Mouse (Mus musculus) v-Abl transformed pro-B cells (cell line): ENCODE measurements around the gene Acbd4.

Experiments used
- in situ Hi-C, 2 experiments: fragments of 400-800 bp; cut with MboI; formaldehyde crosslinking; loops; one replicate each; pipeline ENCODE4 v1.15.1; 2025; ENCODE audit not compliant: unreplicated experiment in 2 of 2

Gene Acbd4

GRCm38 (mm10) chr11:103133456-103134185 lies 32.1 kb downstream of the Acbd4 start:
- in situ Hi-C loops = no loop called here

DNA sequence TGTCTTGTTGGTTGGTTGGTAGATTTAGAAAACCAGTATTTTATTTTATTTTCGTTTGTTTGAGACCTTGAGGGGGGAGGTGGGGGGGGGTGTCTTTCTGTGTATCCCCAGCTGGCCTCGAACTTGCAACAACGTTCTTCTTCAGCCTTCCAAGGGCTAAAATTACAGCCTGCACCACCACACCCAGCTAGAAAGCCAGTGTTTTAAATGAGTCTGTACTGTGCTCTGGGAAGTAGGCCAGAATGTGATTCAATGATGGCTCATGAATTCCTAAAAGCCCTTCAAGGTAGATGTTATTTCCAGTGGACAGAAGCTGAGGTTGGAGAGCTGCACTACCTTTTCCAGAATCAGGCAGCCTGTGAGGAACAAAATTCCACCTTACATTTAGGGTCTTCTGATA lies 32.7 kb downstream of the Acbd4 start:
- in situ Hi-C loops = no loop called here

GRCm38 (mm10) chr11:103136039-103136577 lies 34.6 kb downstream of the Acbd4 start:
- in situ Hi-C loops = no loop called here

DNA sequence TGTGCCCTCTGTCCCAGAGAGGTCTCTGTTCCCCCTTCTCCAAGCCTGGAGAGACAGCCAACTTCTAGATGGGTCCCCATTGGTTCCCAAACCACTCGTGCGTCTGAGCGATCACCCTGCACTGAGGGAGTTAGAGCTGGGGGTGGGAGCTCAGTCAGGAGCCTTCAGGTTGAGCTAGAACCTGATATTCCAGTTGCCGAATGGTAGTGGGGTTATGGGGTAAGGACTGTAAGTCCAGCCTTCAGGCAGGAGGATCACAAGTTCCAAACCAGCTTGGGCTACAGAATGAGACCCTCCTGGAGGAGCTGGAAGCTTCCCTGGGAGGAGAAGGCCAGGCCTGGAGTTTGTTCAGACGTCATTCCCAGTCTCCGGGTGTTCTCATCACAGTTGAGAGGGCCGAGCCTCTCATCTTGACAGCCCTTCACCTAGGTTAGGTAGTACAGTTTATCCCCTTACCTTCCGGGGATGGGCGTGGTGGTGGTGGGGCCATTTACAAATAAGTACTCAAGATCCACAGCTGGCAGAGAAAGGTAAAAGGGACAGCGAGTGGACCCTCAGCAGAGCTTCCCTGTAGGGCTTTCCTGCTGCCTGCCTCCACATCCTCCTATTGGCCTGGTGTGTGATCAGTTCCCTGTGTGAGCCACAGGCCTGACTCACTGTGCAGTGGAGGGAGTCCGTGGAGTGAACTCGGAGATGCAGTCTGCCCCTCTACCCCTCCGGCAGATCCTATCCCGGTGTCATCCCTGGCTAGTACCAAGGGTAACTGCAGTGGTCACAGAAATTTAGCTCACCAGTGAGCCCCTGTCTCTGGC lies 38.7 kb downstream of the Acbd4 start:
- in situ Hi-C loops = no loop called here

DNA sequence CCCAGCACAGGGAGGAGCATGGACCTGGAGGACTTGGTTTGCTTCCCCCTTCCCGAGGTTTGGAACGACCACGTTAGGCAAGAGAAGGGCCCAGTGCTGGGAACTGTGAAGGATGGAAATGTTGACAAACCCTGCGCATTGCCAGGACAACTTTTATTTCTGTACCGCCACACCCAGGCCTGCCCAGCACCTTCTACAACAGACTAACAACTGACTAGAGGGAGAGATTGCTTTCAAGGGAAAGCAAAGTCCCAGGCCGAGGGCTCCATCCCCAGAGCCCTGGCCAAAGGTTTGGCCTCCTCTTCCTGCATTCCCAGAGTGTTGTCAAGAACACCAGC lies 39.2 kb downstream of the Acbd4 start:
- in situ Hi-C loops = no loop called here

- in situ Hi-C loops = no loop called here
Measured at GRCm38 (mm10) chr11:103141101-103141943, 39.8 kb downstream of the Acbd4 start.

DNA sequence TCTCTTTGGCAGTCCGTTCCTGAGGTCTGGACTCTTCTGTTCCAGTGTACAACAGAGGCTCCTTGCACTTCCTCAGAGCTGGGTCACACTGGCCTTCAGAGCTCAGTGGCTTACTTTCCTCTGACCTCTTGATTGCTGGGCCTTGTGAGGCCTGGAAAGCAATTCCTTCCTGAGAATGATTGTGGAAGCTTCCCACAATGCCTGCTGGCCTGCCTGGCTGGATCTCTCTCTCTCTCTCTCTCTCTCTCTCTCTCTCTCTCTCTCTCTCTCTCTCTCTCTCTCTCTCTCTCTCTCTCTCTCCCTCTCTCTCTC lies 40.4 kb downstream of the Acbd4 start:
- in situ Hi-C loops = no loop called here

DNA sequence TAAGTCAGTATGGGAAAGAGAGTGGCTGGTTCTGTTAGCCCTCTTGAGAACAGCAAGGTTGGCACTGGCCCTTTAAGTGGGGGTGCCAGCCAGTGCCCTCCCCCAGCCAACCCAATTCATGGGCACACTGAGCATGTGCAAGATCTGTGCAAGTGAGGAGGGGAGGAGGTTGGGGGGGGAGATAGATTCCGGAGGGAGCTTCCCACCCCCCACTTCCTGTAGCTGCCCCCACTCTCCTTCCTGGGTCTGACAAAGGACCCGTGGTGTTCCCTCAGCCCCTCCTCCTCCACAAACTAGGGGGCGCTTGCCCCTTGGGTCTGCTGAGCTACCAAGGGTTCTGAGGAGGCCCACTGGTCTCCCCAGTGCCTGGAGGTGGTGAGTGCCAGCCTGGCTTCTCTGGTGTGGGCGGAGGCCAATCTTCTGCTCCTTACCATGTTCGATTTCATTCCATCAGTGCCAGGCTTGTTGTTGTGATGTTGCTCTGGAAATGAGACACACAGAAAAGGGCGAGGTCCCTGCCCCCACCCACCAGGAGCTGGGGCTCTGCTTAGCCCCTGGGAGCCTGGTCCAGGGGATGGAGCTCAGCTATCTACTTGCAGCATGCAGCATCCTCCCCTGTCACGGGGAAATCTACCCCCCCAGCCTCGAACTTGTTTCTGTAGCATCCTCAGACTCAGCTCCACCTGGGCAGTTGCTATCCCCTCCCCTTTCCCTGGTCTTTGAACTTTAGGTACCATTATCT lies 41.1 kb downstream of the Acbd4 start:
- in situ Hi-C loops = no loop called here

- in situ Hi-C loops = no loop called here
Measured at GRCm38 (mm10) chr11:103144309-103145285, 43.1 kb downstream of the Acbd4 start.

DNA sequence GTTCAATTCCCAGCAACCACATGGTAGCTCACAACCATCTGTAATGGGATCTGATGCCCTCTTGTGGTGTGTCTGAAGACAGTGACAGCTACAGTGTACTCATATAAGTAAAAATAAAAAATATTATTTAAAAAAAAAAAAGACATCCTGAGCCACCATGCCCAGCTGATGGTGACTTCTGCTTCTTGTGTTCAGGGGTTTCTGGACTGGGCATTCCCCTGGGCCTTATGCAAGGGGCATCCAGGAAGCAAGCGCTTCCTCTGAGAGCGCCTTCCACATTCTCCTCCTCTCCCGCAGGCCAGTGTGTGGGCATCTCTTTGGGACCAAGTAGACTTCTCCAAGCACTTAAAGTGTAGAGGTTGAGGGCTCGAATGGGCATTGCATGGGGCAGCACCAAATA lies 44.9 kb downstream of the Acbd4 start:
- in situ Hi-C loops = no loop called here

- in situ Hi-C loops = no loop called here
Measured at GRCm38 (mm10) chr11:103147766-103148165, 46.3 kb downstream of the Acbd4 start.

GRCm38 (mm10) chr11:103149771-103150170 lies 48.3 kb downstream of the Acbd4 start:
- in situ Hi-C loops = no loop called here

- in situ Hi-C loops = loop anchor here in 1 of 2 experiments (5.0 kb wide), 1 partner anchor 57 kb away; the partner anchor contains the start of genes Acbd4 and Plcd3
Measured at GRCm38 (mm10) chr11:103158621-103159478, 57.4 kb downstream of the Acbd4 start.

DNA sequence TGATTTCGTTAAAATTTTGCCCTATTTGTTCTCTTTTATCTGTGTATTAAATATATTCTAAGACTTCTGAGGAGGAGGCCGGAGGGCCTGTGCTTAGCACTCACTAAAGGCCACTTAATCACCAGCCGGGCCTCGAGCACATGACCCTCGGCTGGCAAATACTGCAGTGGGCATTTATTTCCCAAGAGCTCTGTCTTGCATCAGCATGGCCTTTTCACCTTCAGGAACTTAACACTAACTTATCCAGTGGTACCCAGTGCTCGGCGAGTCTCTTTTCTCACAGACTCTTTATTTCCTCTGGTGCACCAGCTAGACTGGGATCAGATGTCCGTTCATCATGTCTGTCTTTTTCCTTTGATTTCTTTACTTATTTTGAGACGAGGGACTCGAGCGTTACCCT lies 59.3 kb downstream of the Acbd4 start:
- in situ Hi-C loops = loop anchor here in 1 of 2 experiments (5.0 to 10.0 kb wide), 4 partner anchors 58 to 304 kb away; partner anchors contain the start of genes Acbd4 and Plcd3

GRCm38 (mm10) chr11:103161449-103161848 lies 60.0 kb downstream of the Acbd4 start:
- in situ Hi-C loops = loop anchor here in 1 of 2 experiments (5.0 to 10.0 kb wide), 4 partner anchors 59 to 303 kb away; partner anchors contain the start of genes Acbd4 and Plcd3
